Mouse (Mus musculus) megakaryocyte, adult 5-6 weeks (primary cell): ENCODE measurements around the gene Pbrm1. TPM values are rescaled to one million over a fixed set of nuclear protein-coding genes. Genes with fewer than 3 reads are reported as not detected.
A peak's percentile ranks its signal among the peaks of the same experiment; 100 is the strongest.

Experiments used
- ATAC-seq: 2 replicates; pipeline ENCODE4 v1.8.0; 2016; ENCODE audit warnings: mild to moderate bottlenecking, inconsistent platforms; ENCODE audit not compliant: poor library complexity, severe bottlenecking
- total RNA-seq, 2 experiments: library from RNA; stranded (forward) in 1 of 2; stranded (reverse) in 1 of 2; fragments of 153-499, 151-499 nt in 1 of 2; fragments of 221-1000, 200-1000 nt in 1 of 2; gene quantifications; 2 replicates each; pipeline versions ENCODE4 v1.2.3 to v1.2.4; 2015 to 2017

The Pbrm1 gene
- total RNA-seq, 2 experiments from 2014 or later: 63.1 to 77.6 TPM

GRCm38 (mm10) chr14:31165010-31165409, 146.1 kb downstream of the Pbrm1 start:
- ATAC-seq: no peak

- no peak for ATAC-seq
These were observed 146.5 kb downstream of the Pbrm1 start for GRCm38 (mm10) chr14:31165458-31165857.

- peak; percentile 87 for ATAC-seq
These were observed 147.2 kb downstream of the Pbrm1 start for GRCm38 (mm10) chr14:31165991-31166630.

- no peak for ATAC-seq
These were observed 147.9 kb downstream of the Pbrm1 start for GRCm38 (mm10) chr14:31166827-31167226.

- ATAC-seq: no peak
These were observed 149.5 kb downstream of the Pbrm1 start, which contains the start of gene Stab1 for GRCm38 (mm10) chr14:31168425-31168824. Gene Stab1 (minus strand): TSS chr14:31168641.

- no peak for ATAC-seq
These were observed 150.6 kb downstream of the Pbrm1 start for GRCm38 (mm10) chr14:31169508-31169907.

GRCm38 (mm10) chr14:31170963-31171362, 152.0 kb downstream of the Pbrm1 start:
- no peak for ATAC-seq

Other genes starting within 250 kb of the Pbrm1 start
- 7.9 and 9.0 TPM in 2 replicates for gene Tmem110, start 193.5 kb upstream of the Pbrm1 start, total RNA-seq (2015)
- gene Tmem110, start 193.5 kb upstream of the Pbrm1 start, total RNA-seq (2017): 12.0 and 12.2 TPM in 2 replicates
- gene Mustn1, start 139.9 kb upstream of the Pbrm1 start, total RNA-seq (2015): 0.91 and 1.8 TPM in 2 replicates
- 0.16 TPM in 1 of 2 replicates, not detected in the other for gene Mustn1, start 139.9 kb upstream of the Pbrm1 start, total RNA-seq (2017)
- gene Itih4, start 132.7 kb upstream of the Pbrm1 start, total RNA-seq (2015): not detected in 2 replicates
- not detected in 2 replicates for gene Itih4, start 132.7 kb upstream of the Pbrm1 start, total RNA-seq (2017)
- not detected in 2 replicates for gene Itih3, start 95.4 kb upstream of the Pbrm1 start, total RNA-seq (2015)
- gene Itih3, start 95.4 kb upstream of the Pbrm1 start, total RNA-seq (2017): not detected in 2 replicates
- not detected in 2 replicates for gene Itih1, start 75.8 kb upstream of the Pbrm1 start, total RNA-seq (2015)
- gene Itih1, start 75.8 kb upstream of the Pbrm1 start, total RNA-seq (2017): not detected in 2 replicates
- 4.3 and 4.9 TPM in 2 replicates for gene Nek4, start 67.8 kb upstream of the Pbrm1 start, total RNA-seq (2015)
- 5.2 and 7.6 TPM in 2 replicates for gene Nek4, start 67.8 kb upstream of the Pbrm1 start, total RNA-seq (2017)
- gene Glt8d1, start 17.7 kb upstream of the Pbrm1 start, total RNA-seq (2015): 22.8 and 32.1 TPM in 2 replicates
- 20.2 and 28.3 TPM in 2 replicates for gene Glt8d1, start 17.7 kb upstream of the Pbrm1 start, total RNA-seq (2017)
- gene Spcs1, start 17.5 kb upstream of the Pbrm1 start, total RNA-seq (2015): 179 and 205 TPM in 2 replicates
- gene Spcs1, start 17.5 kb upstream of the Pbrm1 start, total RNA-seq (2017): 80.1 and 82.1 TPM in 2 replicates
- gene Gnl3, start within 50 bp of the Pbrm1 start, total RNA-seq (2015): 45.8 and 55.3 TPM in 2 replicates
- gene Gnl3, start within 50 bp of the Pbrm1 start, total RNA-seq (2017): 48.6 and 60.6 TPM in 2 replicates
- gene Smim4, start 109.8 kb downstream of the Pbrm1 start, total RNA-seq (2015): 65.2 and 73.3 TPM in 2 replicates
- 34.8 and 42.5 TPM in 2 replicates for gene Smim4, start 109.8 kb downstream of the Pbrm1 start, total RNA-seq (2017)
- gene Nt5dc2, start 111.9 kb downstream of the Pbrm1 start, total RNA-seq (2015): 20.6 and 21.0 TPM in 2 replicates
- 24.1 and 29.0 TPM in 2 replicates for gene Nt5dc2, start 111.9 kb downstream of the Pbrm1 start, total RNA-seq (2017)
- gene Stab1, start 149.5 kb downstream of the Pbrm1 start, total RNA-seq (2015): 0.27 TPM in 1 of 2 replicates, not detected in the other
- gene Stab1, start 149.5 kb downstream of the Pbrm1 start, total RNA-seq (2017): 0.40 and 1.0 TPM in 2 replicates
- 0.71 TPM in 1 of 2 replicates, not detected in the other for gene Tnnc1, start 189.2 kb downstream of the Pbrm1 start, total RNA-seq (2015)
- not detected in 2 replicates for gene Tnnc1, start 189.2 kb downstream of the Pbrm1 start, total RNA-seq (2017)
- gene Nisch, start 197.8 kb downstream of the Pbrm1 start, total RNA-seq (2015): 74.8 and 95.0 TPM in 2 replicates
- 65.6 and 79.0 TPM in 2 replicates for gene Nisch, start 197.8 kb downstream of the Pbrm1 start, total RNA-seq (2017)
- not detected in 2 replicates for gene Sema3g, start 198.7 kb downstream of the Pbrm1 start, total RNA-seq (2015)
- gene Sema3g, start 198.7 kb downstream of the Pbrm1 start, total RNA-seq (2017): not detected in 2 replicates
- gene Phf7, start 232.2 kb downstream of the Pbrm1 start, total RNA-seq (2015): 12.5 and 14.3 TPM in 2 replicates
- gene Phf7, start 232.2 kb downstream of the Pbrm1 start, total RNA-seq (2017): 9.8 and 13.4 TPM in 2 replicates
- 14.0 and 15.6 TPM in 2 replicates for gene Bap1, start 232.3 kb downstream of the Pbrm1 start, total RNA-seq (2015)
- 30.4 and 31.8 TPM in 2 replicates for gene Bap1, start 232.3 kb downstream of the Pbrm1 start, total RNA-seq (2017)